Mouse (Mus musculus) ovary, postnatal 14 days (tissue): Measurements from ENCODE around the gene Bak1.
A peak's percentile ranks its signal among the peaks of the same experiment; 100 is the strongest.

Experiments
- DNase-seq: peaks from one replicate; pipeline ENCODE4 v3.0.0; 2022; ENCODE audit warnings: low spot score

The Bak1 gene

GRCm38 (mm10) chr17:27021076-27021475 is 7.7 kb downstream of the Bak1 start:
- no peak for DNase-seq

- no peak for DNase-seq
These were observed 10.1 kb downstream of the Bak1 start for GRCm38 (mm10) chr17:27018555-27019196.

- DNase-seq, result peak; percentile 83
These were observed 11.0 kb downstream of the Bak1 start for GRCm38 (mm10) chr17:27017564-27018499.

- no peak for DNase-seq
These were observed 15.9 kb downstream of the Bak1 start for GRCm38 (mm10) chr17:27012909-27013308.

GRCm38 (mm10) chr17:27011998-27012672 is 16.7 kb downstream of the Bak1 start:
- DNase-seq, result no peak

GRCm38 (mm10) chr17:27011167-27011566 is 17.6 kb downstream of the Bak1 start:
- no peak for DNase-seq

- DNase-seq, result no peak
These were observed 20.5 kb downstream of the Bak1 start for GRCm38 (mm10) chr17:27008277-27008676.

- DNase-seq, result no peak
These were observed 23.2 kb downstream of the Bak1 start for GRCm38 (mm10) chr17:27005644-27006043.

- DNase-seq, result no peak
These were observed 23.8 kb downstream of the Bak1 start for GRCm38 (mm10) chr17:27004903-27005485.

- peak; percentile 61 for DNase-seq
These were observed 24.4 kb downstream of the Bak1 start for GRCm38 (mm10) chr17:27004431-27004830.

- DNase-seq, result no peak
These were observed 26.9 kb downstream of the Bak1 start for GRCm38 (mm10) chr17:27001889-27002288.

- no peak for DNase-seq
These were observed 27.7 kb downstream of the Bak1 start for GRCm38 (mm10) chr17:27001151-27001550.

- no peak for DNase-seq
These were observed 28.8 kb downstream of the Bak1 start for GRCm38 (mm10) chr17:26999996-27000395.

- DNase-seq, result no peak
These were observed 30.5 kb downstream of the Bak1 start for GRCm38 (mm10) chr17:26998283-26998682.

GRCm38 (mm10) chr17:26997661-26998060 is 31.1 kb downstream of the Bak1 start:
- no peak for DNase-seq

- no peak for DNase-seq
These were observed 33.2 kb downstream of the Bak1 start for GRCm38 (mm10) chr17:26995562-26995961.

GRCm38 (mm10) chr17:26995006-26995405 is 33.8 kb downstream of the Bak1 start:
- no peak for DNase-seq

- DNase-seq, result no peak
These were observed 34.4 kb downstream of the Bak1 start for GRCm38 (mm10) chr17:26994410-26994809.

GRCm38 (mm10) chr17:26990521-26990920 is 38.3 kb downstream of the Bak1 start:
- no peak for DNase-seq

- DNase-seq, result no peak
These were observed 43.2 kb downstream of the Bak1 start for GRCm38 (mm10) chr17:26985503-26986179.

- no peak for DNase-seq
These were observed 45.4 kb downstream of the Bak1 start for GRCm38 (mm10) chr17:26983382-26983781.

GRCm38 (mm10) chr17:26981050-26981449 is 47.8 kb downstream of the Bak1 start:
- DNase-seq, result no peak
